Mouse (Mus musculus) ES-Bruce4 (cell line): Measurements from ENCODE around the gene Olfr1136. TPM values are rescaled to one million over a fixed set of nuclear protein-coding genes. Genes with fewer than 3 reads are reported as not detected.

Experiments used
- H3K27ac ChIP-seq: 2 replicates; pipeline ENCODE4 v1.5.1; 2012; ENCODE audit warnings: low read length, inconsistent platforms; ENCODE audit not compliant: insufficient read depth
- H3K27me3 ChIP-seq: 2 replicates; pipeline ENCODE4 v1.6.1; 2012; ENCODE audit warnings: mild to moderate bottlenecking, low read length, inconsistent platforms; ENCODE audit not compliant: control insufficient read depth, poor library complexity, insufficient read depth, severe bottlenecking
- H3K36me3 ChIP-seq: 2 replicates; pipeline ENCODE4 v1.6.1; 2012; ENCODE audit warnings: inconsistent platforms, mild to moderate bottlenecking, low read length, moderate library complexity; ENCODE audit not compliant: control insufficient read depth, poor library complexity, insufficient read depth, severe bottlenecking
- H3K4me1 ChIP-seq: one replicate; pipeline ENCODE4 v1.8.1; 2011; ENCODE audit warnings: low read length; ENCODE audit not compliant: control insufficient read depth, insufficient read depth
- H3K4me3 ChIP-seq: 2 replicates; pipeline ENCODE4 v1.5.1; 2011; ENCODE audit warnings: low read depth, mild to moderate bottlenecking, low read length
- H3K9ac ChIP-seq: 2 replicates; pipeline ENCODE4 v1.6.1; 2012; ENCODE audit warnings: low read depth, mild to moderate bottlenecking, inconsistent platforms; ENCODE audit not compliant: poor library complexity, severe bottlenecking
- H3K9me3 ChIP-seq: replicated peaks from 2 replicates; pipeline ENCODE4 v1.6.1; 2012; ENCODE audit warnings: mild to moderate bottlenecking, low read length, inconsistent platforms; ENCODE audit not compliant: control insufficient read depth, poor library complexity, insufficient read depth, severe bottlenecking
- CTCF ChIP-seq: IDR thresholded peaks from one replicate; pipeline ENCODE4 v1.8.1; 2011; ENCODE audit warnings: low read depth, low read length
- EP300 ChIP-seq: IDR thresholded peaks from 2 replicates; pipeline ENCODE4 v1.6.1; 2011; ENCODE audit warnings: low read depth, low read length; ENCODE audit not compliant: insufficient read depth
- POLR2A ChIP-seq: IDR thresholded peaks from one replicate; pipeline ENCODE4 v1.8.1; 2011; ENCODE audit warnings: low read length; ENCODE audit not compliant: insufficient read depth
- polyA plus RNA-seq: library from polyadenylated mRNA; stranded (reverse); fragments of >200 nt; gene quantifications from 2 replicates; pipeline ENCODE4 v1.2.4, GENCODE M21; 2011; ENCODE audit warnings: low read depth; ENCODE audit not compliant: missing spikeins, insufficient read depth, insufficient read length

Gene Olfr1136
- polyA plus RNA-seq, 1 experiment = not detected

GRCm38 (mm10) chr2:87647274-87647673 is 46.5 kb downstream of the Olfr1136 start, which contains the start of gene Olfr1133:
Olfr1133 (minus strand) TSS chr2:87647374.
- no peaks in the 10 kb centered on the region for H3K4me1 ChIP-seq
- H3K9ac ChIP-seq = no peak within 1 kb of the TSS
- H3K4me3 ChIP-seq = no peak within 1 kb of the TSS
- H3K27ac ChIP-seq = no peak within 1 kb of the TSS
- H3K27me3 ChIP-seq = no peaks in the 10 kb centered on the region
- H3K9me3 ChIP-seq = no peaks in the 10 kb centered on the region
- TF ChIP-seq EP300 (no peak), POLR2A (no peak), CTCF (no peak)
- H3K36me3 ChIP-seq = no peaks in the 10 kb centered on the region

Other genes starting within 250 kb of the Olfr1136 start
- not detected in 2 replicates for gene Olfr1126, start 240.0 kb downstream of the Olfr1136 start, polyA plus RNA-seq
- gene Pramel7, start 196.9 kb downstream of the Olfr1136 start, polyA plus RNA-seq = not detected in 2 replicates
- 0.76 and 1.4 TPM in 2 replicates for gene Pramel6, start 187.4 kb downstream of the Olfr1136 start, polyA plus RNA-seq
- gene Olfr153, start 162.2 kb downstream of the Olfr1136 start, polyA plus RNA-seq = not detected in 2 replicates
- gene Olfr1128, start 148.4 kb downstream of the Olfr1136 start, polyA plus RNA-seq = not detected in 2 replicates
- gene Olfr1129, start 120.0 kb downstream of the Olfr1136 start, polyA plus RNA-seq = not detected in 2 replicates
- gene Olfr1130, start 87.7 kb downstream of the Olfr1136 start, polyA plus RNA-seq = not detected in 2 replicates
- gene Olfr1131, start 66.8 kb downstream of the Olfr1136 start, polyA plus RNA-seq = not detected in 2 replicates
- not detected in 2 replicates for gene Olfr1132, start 56.4 kb downstream of the Olfr1136 start, polyA plus RNA-seq
- gene Olfr1133, start 46.6 kb downstream of the Olfr1136 start, polyA plus RNA-seq = not detected in 2 replicates
- gene Olfr1134, start 35.5 kb downstream of the Olfr1136 start, polyA plus RNA-seq = not detected in 2 replicates
- gene Olfr1135, start 20.3 kb downstream of the Olfr1136 start, polyA plus RNA-seq = not detected in 2 replicates
- not detected in 2 replicates for gene Olfr1137, start 19.2 kb upstream of the Olfr1136 start, polyA plus RNA-seq
- not detected in 2 replicates for gene Olfr1138, start 46.0 kb upstream of the Olfr1136 start, polyA plus RNA-seq
- not detected in 2 replicates for gene Olfr1140, start 49.8 kb upstream of the Olfr1136 start, polyA plus RNA-seq
- gene Olfr1141, start 60.0 kb upstream of the Olfr1136 start, polyA plus RNA-seq = not detected in 2 replicates
- gene Olfr152, start 85.5 kb upstream of the Olfr1136 start, polyA plus RNA-seq = not detected in 2 replicates
- gene Olfr1143, start 106.6 kb upstream of the Olfr1136 start, polyA plus RNA-seq = not detected in 2 replicates
- not detected in 2 replicates for gene Olfr1145, start 115.9 kb upstream of the Olfr1136 start, polyA plus RNA-seq
- gene Olfr1148, start 136.6 kb upstream of the Olfr1136 start, polyA plus RNA-seq = not detected in 2 replicates
- not detected in 2 replicates for gene Olfr1150-ps1, start 150.0 kb upstream of the Olfr1136 start, polyA plus RNA-seq
- not detected in 2 replicates for gene Olfr1151, start 161.9 kb upstream of the Olfr1136 start, polyA plus RNA-seq
- not detected in 2 replicates for gene Olfr1152, start 172.5 kb upstream of the Olfr1136 start, polyA plus RNA-seq
- not detected in 2 replicates for gene Olfr1153, start 201.0 kb upstream of the Olfr1136 start, polyA plus RNA-seq
- gene Olfr1154, start 211.2 kb upstream of the Olfr1136 start, polyA plus RNA-seq = not detected in 2 replicates